Mouse (Mus musculus): ENCODE measurements at regions not wholly inside any gene's neighbourhood (a gene's known extent, or its start where the extent isn't known, plus 50 kb on each side); places are given as distances from the start of the nearest gene placed in this dataset. TPM values are rescaled to one million over a fixed set of nuclear protein-coding genes. Genes with fewer than 3 reads are reported as not detected.

DNA sequence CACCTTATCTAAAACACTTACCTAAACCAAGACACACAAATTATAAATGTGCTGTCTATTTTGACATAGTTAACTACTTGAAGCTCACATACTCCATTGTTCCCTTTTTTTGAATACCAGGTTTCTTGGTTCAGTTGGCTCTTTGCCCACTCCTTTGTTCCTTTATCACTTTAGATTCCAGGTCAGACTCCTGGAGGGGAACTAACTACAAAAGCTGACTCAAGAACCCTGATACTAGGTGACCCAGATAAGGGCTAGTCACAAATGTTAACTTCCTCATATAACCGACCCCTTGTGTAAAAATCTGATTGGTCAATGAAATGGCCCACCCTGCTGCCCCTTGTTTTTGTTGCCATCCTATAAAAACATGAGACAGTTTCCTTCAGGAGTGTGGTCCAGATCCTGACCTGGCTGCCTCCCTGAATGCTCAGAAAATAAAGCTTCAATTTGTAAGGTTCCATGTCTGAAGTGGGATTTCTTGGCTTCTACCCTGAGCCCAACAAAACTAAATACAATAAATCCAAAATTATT lies 593.9 kb downstream of the Slco4c1 start:
- Histone ChIP-seq H3K9me3 (ENCODE audit: control insufficient read depth, low read length) (no peaks in the 10 kb centered on the region), H3K36me3 (ENCODE audit: control insufficient read depth, insufficient read depth, low read length) (no peaks in the 10 kb centered on the region), H3K9ac (ENCODE audit: low read depth, low read length, severe bottlenecking) (no peak overlapping the region), H3K4me2 (replicated peaks; ENCODE audit: low read depth, low read length, severe bottlenecking) (no peak overlapping the region), H3K27me3 (ENCODE audit: control insufficient read depth, insufficient read depth, low read length) (no peaks in the 10 kb centered on the region), H3K4me3 (replicated peaks; ENCODE audit: low read length) (no peak overlapping the region), H3K27ac (replicated peaks; ENCODE audit: low read depth, low read length) (no peak overlapping the region), H3K4me1 (ENCODE audit: control insufficient read depth, insufficient read depth, low read length) (no peaks in the 10 kb centered on the region)
- TF ChIP-seq POLR2A (IDR thresholded peaks at IDR 0.05; ENCODE audit: borderline replicate concordance, extremely low read depth, insufficient read depth, insufficient read length) = no peak
- no peak for ATAC-seq (ENCODE audit: low FRiP score, low read depth)
- WGBS = 56% methylated on average over 1 of the region's 1 CpGs
- DNase-seq (ENCODE audit: low spot score) = no peak

DNA sequence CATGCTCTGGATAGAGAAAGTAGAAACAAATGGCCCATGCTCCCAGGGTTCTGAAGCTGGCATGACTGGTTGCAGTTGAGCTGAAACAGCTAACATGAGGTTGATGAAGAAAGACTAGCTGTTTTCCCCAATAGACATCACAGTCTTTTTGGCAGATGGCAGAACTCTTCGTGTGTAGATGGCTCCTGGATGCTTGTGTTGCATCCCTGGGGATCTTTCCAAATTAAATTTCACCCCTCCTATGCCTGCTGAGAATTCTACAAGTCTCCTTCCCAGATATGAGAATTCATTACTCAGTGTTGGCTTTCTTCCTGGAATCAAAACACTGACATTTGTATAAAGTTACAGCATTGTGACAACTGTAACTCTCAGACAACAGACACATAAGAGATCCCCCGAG lies 595.3 kb downstream of the Slco4c1 start:
- WGBS = 80% methylated on average over 2 of the region's 2 CpGs
- no peaks in the 10 kb centered on the region for H3K9me3 ChIP-seq (ENCODE audit: control insufficient read depth, low read length)

More for the DNA sequence above, 595.3 kb downstream of the Slco4c1 start:
- H3K4me1 ChIP-seq (ENCODE audit: control insufficient read depth, insufficient read depth, low read length) = no peaks in the 10 kb centered on the region
- DNase-seq (ENCODE audit: low spot score) = no peak
- H3K36me3 ChIP-seq (ENCODE audit: control insufficient read depth, insufficient read depth, low read length) = no peaks in the 10 kb centered on the region
- no peak for TF ChIP-seq POLR2A (IDR thresholded peaks at IDR 0.05; ENCODE audit: borderline replicate concordance, extremely low read depth, insufficient read depth, insufficient read length)
- H3K27me3 ChIP-seq (ENCODE audit: control insufficient read depth, insufficient read depth, low read length) = no peaks in the 10 kb centered on the region
- ATAC-seq (ENCODE audit: low FRiP score, low read depth) = no peak
- H3K27ac ChIP-seq (replicated peaks; ENCODE audit: low read depth, low read length) = no peak overlapping the region
- no peak overlapping the region for H3K4me3 ChIP-seq (replicated peaks; ENCODE audit: low read length)
- H3K9ac ChIP-seq (ENCODE audit: low read depth, low read length, severe bottlenecking) = no peak overlapping the region
- H3K4me2 ChIP-seq (replicated peaks; ENCODE audit: low read depth, low read length, severe bottlenecking) = no peak overlapping the region

Small RNA genes lying in the stretch of these regions (microRNA-seq; reads per million reads assigned to microRNA genes)
- not detected for gene Gm22917
